In the genomic region with DNA sequence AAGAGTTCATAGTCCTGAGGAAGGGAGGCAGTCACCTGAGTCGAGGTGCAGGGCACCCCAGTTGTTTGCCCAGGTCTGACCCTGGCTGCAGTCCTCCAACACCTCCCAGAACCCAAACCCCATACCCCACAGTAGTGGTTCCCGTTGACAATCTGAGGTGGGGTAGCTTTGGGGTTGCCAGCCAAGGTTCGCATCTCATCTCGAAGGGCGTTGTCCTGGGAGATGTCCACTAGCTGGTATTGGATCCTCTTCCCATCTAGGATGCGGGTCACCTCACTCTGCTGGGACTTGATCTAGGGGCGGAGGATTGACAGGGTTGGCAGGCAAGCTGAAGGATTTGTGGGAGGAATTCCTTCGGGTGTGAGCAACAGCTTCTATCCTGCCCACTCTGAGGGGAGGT, we compare ENCODE assay signal across 8 mouse cellular contexts. TPM values are rescaled to one million over a fixed set of nuclear protein-coding genes. Genes with fewer than 3 reads are reported as not detected.
DNase-seq lines count a peak whose midpoint lies in the region; ATAC-seq and TF ChIP-seq lines count a peak whose summit lies in the region.

No protein-coding gene starts in this region.

- peaks cover 21% of the 10 kb centered on the region for H3K4me1 ChIP-seq in kidney, postnatal 0 days (replicated peaks; ENCODE audit: insufficient read depth, low read length)
- peaks cover 11% of the 10 kb centered on the region; the same call in 1 of the 2 replicates for H3K4me1 ChIP-seq in brown adipose tissue, adult 24 weeks (ENCODE audit: control insufficient read depth, insufficient read depth, insufficient read length, low read length)
- peaks cover 35% of the 10 kb centered on the region for H3K4me1 ChIP-seq in hindbrain, embryonic 13.5 days (replicated peaks)
- peaks cover 22% of the 10 kb centered on the region for H3K4me1 ChIP-seq in midbrain, embryonic 14.5 days (ENCODE audit: control insufficient read depth, insufficient read depth, low read length)

- ATAC-seq in kidney, postnatal 0 days (replicated peaks; ENCODE audit: low FRiP score, low read depth): no peak
- no peak for ATAC-seq in hindbrain, embryonic 13.5 days (ENCODE audit: low FRiP score)
- no peak for ATAC-seq in midbrain, embryonic 14.5 days (ENCODE audit: low FRiP score, low TSS enrichment)

- no peaks in the 10 kb centered on the region for H3K27me3 ChIP-seq in kidney, postnatal 0 days (ENCODE audit: insufficient read depth, low read length)
- H3K27me3 ChIP-seq in hindbrain, embryonic 13.5 days: no peaks in the 10 kb centered on the region
- H3K27me3 ChIP-seq in midbrain, embryonic 14.5 days (ENCODE audit: control insufficient read depth, insufficient read depth, low read length): no peaks in the 10 kb centered on the region

- 0 out of 2 replicates have a peak, but pooled peaks cover 9% of the 10 kb centered on the region for H3K36me3 ChIP-seq in kidney, postnatal 0 days (ENCODE audit: insufficient read depth, low read length)
- H3K36me3 ChIP-seq in hindbrain, embryonic 13.5 days: peaks cover 20% of the 10 kb centered on the region
- peaks cover 2% of the 10 kb centered on the region; the same call in 1 of the 2 replicates for H3K36me3 ChIP-seq in midbrain, embryonic 14.5 days (ENCODE audit: control insufficient read depth, insufficient read depth, low read length)

- intact Hi-C loops in left cerebral cortex, postnatal 36 days (cut with DNase I): loop anchor here (10.0 kb wide), 1 partner anchor 93 kb away; no protein-coding TSS in a partner anchor

- H3K27ac ChIP-seq in kidney, postnatal 0 days: peak overlapping the region; percentile 85
- H3K27ac ChIP-seq in brown adipose tissue, adult 24 weeks (replicated peaks; ENCODE audit: low read depth, low read length): peak overlapping the region; percentile 51; the same call in 1 of the 2 replicates
- H3K27ac ChIP-seq in hindbrain, embryonic 13.5 days: no peak overlapping the region
- H3K27ac ChIP-seq in midbrain, embryonic 14.5 days (replicated peaks; ENCODE audit: low read depth, low read length): peak overlapping the region; percentile 79; the same call in 1 of the 2 replicates

- TF ChIP-seq CTCF in kidney, postnatal 0 days (IDR thresholded peaks at IDR 0.05; ENCODE audit: low read depth): no peak

- no peaks in the 10 kb centered on the region for H3K9me3 ChIP-seq in kidney, postnatal 0 days (replicated peaks; ENCODE audit: low read length)
- H3K9me3 ChIP-seq in hindbrain, embryonic 13.5 days: no peaks in the 10 kb centered on the region
- H3K9me3 ChIP-seq in midbrain, embryonic 14.5 days (ENCODE audit: control insufficient read depth, low read length): no peaks in the 10 kb centered on the region

- H3K9ac ChIP-seq in kidney, postnatal 0 days (ENCODE audit: low read depth, low read length): peak overlapping the region; percentile 79
- H3K9ac ChIP-seq in hindbrain, embryonic 13.5 days: peak overlapping the region; percentile 93
- H3K9ac ChIP-seq in midbrain, embryonic 14.5 days (replicated peaks; ENCODE audit: low read length): peak overlapping the region; percentile 80

- H3K4me3 ChIP-seq in kidney, postnatal 0 days (replicated peaks; ENCODE audit: low read depth, low read length): peak overlapping the region; percentile 72
- peak overlapping the region; percentile 90 for H3K4me3 ChIP-seq in brown adipose tissue, adult 24 weeks (ENCODE audit: insufficient read depth, low read depth, low read length)
- peak overlapping the region; percentile 81 for H3K4me3 ChIP-seq in hindbrain, embryonic 13.5 days
- H3K4me3 ChIP-seq in midbrain, embryonic 14.5 days (replicated peaks; ENCODE audit: low read depth, low read length): peak overlapping the region; percentile 87

- DNase-seq in kidney, postnatal 0 days (ENCODE audit: low spot score): no peak
- DNase-seq in kidney, postnatal 10 days: no peak
- DNase-seq in midbrain, embryonic 14.5 days: peak; percentile 9
- DNase-seq in left cerebral cortex, postnatal 36 days (ENCODE audit: low spot score in 2 of 2): no peak
- DNase-seq in adrenal gland, adult 2 months: no peak
- DNase-seq in thymus, postnatal 25 days: no peak

- H3K4me2 ChIP-seq in kidney, postnatal 0 days (ENCODE audit: low read length): peak overlapping the region; percentile 79
- H3K4me2 ChIP-seq in hindbrain, embryonic 13.5 days: peak overlapping the region; percentile 81
- H3K4me2 ChIP-seq in midbrain, embryonic 14.5 days (ENCODE audit: low read length): peak overlapping the region; percentile 76

- WGBS in kidney, postnatal 0 days: 41% methylated on average over 8 of the region's 8 CpGs
- WGBS in hindbrain, embryonic 13.5 days: 60% methylated on average over 8 of the region's 8 CpGs
- WGBS in midbrain, embryonic 14.5 days: 63% methylated on average over 8 of the region's 8 CpGs

RNA-seq across cellular contexts. Expression of a gene that starts 0.8 kb away (rescaled TPM):
- 452 and 455 TPM in 2 replicates for polyA plus RNA-seq in kidney, postnatal 0 days (2015; fragmentation: Nextera tagmentation; extraction: Ambion mirVana)
- 39.0 and 44.7 TPM in 2 replicates for polyA plus RNA-seq in brown adipose tissue, adult 24 weeks (2012; ENCODE audit: insufficient read depth, insufficient read length, missing spikeins)
- polyA plus RNA-seq in hindbrain, embryonic 13.5 days (2015; fragmentation: Nextera tagmentation; extraction: Ambion mirVana): 371 and 393 TPM in 2 replicates
- polyA plus RNA-seq in midbrain, embryonic 14.5 days (2014; fragmentation: Nextera tagmentation; extraction: Ambion mirVana): 376 and 460 TPM in 2 replicates
- 100 to 1,000 TPM; 187 to 235 TPM for total RNA-seq in left cerebral cortex, postnatal 36 days (2021)
- 100 to 1,000 TPM in 1 of 2 experiments, 10 to 100 TPM in 1; 99.6 to 109 TPM for total RNA-seq in adrenal gland, adult 2 months (2021)
- 380 and 502 TPM in 2 replicates for polyA plus RNA-seq in adrenal gland, adult 2 months (2012; rRNA removed)

RNA-seq across cellular contexts. Expression of a gene that starts 25.4 kb away (rescaled TPM):
- polyA plus RNA-seq in kidney, postnatal 0 days (2015; fragmentation: Nextera tagmentation; extraction: Ambion mirVana): 7.6 and 7.8 TPM in 2 replicates
- polyA plus RNA-seq in brown adipose tissue, adult 24 weeks (2012; ENCODE audit: insufficient read depth, insufficient read length, missing spikeins): 2.1 TPM in 1 of 2 replicates, not detected in the other
- polyA plus RNA-seq in hindbrain, embryonic 13.5 days (2015; fragmentation: Nextera tagmentation; extraction: Ambion mirVana): 14.7 and 16.0 TPM in 2 replicates
- polyA plus RNA-seq in midbrain, embryonic 14.5 days (2014; fragmentation: Nextera tagmentation; extraction: Ambion mirVana): 11.7 and 13.6 TPM in 2 replicates
- 10 to 100 TPM; 23.3 to 46.3 TPM for total RNA-seq in left cerebral cortex, postnatal 36 days (2021)
- 1 to 10 TPM; 5.4 to 6.7 TPM for total RNA-seq in adrenal gland, adult 2 months (2021)
- polyA plus RNA-seq in adrenal gland, adult 2 months (2012; rRNA removed): 7.5 and 10.1 TPM in 2 replicates

RNA-seq across cellular contexts. Expression of a gene that starts 32.9 kb away (rescaled TPM):
- polyA plus RNA-seq in kidney, postnatal 0 days (2015; fragmentation: Nextera tagmentation; extraction: Ambion mirVana): 14.7 and 18.9 TPM in 2 replicates
- 14.0 and 16.8 TPM in 2 replicates for polyA plus RNA-seq in brown adipose tissue, adult 24 weeks (2012; ENCODE audit: insufficient read depth, insufficient read length, missing spikeins)
- polyA plus RNA-seq in hindbrain, embryonic 13.5 days (2015; fragmentation: Nextera tagmentation; extraction: Ambion mirVana): 3.9 TPM in 2 replicates
- 1.8 and 4.5 TPM in 2 replicates for polyA plus RNA-seq in midbrain, embryonic 14.5 days (2014; fragmentation: Nextera tagmentation; extraction: Ambion mirVana)
- total RNA-seq in left cerebral cortex, postnatal 36 days (2021): 1 to 10 TPM; 1.4 to 2.7 TPM
- 10 to 100 TPM; 17.0 to 23.2 TPM for total RNA-seq in adrenal gland, adult 2 months (2021)
- 9.5 and 9.7 TPM in 2 replicates for polyA plus RNA-seq in adrenal gland, adult 2 months (2012; rRNA removed)

RNA-seq across cellular contexts. Expression of a gene that starts 59.1 kb away (rescaled TPM):
- 168 and 176 TPM in 2 replicates for polyA plus RNA-seq in kidney, postnatal 0 days (2015; fragmentation: Nextera tagmentation; extraction: Ambion mirVana)
- 4.9 and 10.0 TPM in 2 replicates for polyA plus RNA-seq in brown adipose tissue, adult 24 weeks (2012; ENCODE audit: insufficient read depth, insufficient read length, missing spikeins)
- 21.2 and 22.5 TPM in 2 replicates for polyA plus RNA-seq in hindbrain, embryonic 13.5 days (2015; fragmentation: Nextera tagmentation; extraction: Ambion mirVana)
- 12.0 and 21.3 TPM in 2 replicates for polyA plus RNA-seq in midbrain, embryonic 14.5 days (2014; fragmentation: Nextera tagmentation; extraction: Ambion mirVana)
- total RNA-seq in left cerebral cortex, postnatal 36 days (2021): 10 to 100 TPM; 14.3 to 18.3 TPM
- total RNA-seq in adrenal gland, adult 2 months (2021): 10 to 100 TPM; 14.4 to 17.5 TPM
- polyA plus RNA-seq in adrenal gland, adult 2 months (2012; rRNA removed): 27.3 and 36.1 TPM in 2 replicates
